21 mouse cellular contexts compared by ENCODE assay signal in the genomic region with DNA sequence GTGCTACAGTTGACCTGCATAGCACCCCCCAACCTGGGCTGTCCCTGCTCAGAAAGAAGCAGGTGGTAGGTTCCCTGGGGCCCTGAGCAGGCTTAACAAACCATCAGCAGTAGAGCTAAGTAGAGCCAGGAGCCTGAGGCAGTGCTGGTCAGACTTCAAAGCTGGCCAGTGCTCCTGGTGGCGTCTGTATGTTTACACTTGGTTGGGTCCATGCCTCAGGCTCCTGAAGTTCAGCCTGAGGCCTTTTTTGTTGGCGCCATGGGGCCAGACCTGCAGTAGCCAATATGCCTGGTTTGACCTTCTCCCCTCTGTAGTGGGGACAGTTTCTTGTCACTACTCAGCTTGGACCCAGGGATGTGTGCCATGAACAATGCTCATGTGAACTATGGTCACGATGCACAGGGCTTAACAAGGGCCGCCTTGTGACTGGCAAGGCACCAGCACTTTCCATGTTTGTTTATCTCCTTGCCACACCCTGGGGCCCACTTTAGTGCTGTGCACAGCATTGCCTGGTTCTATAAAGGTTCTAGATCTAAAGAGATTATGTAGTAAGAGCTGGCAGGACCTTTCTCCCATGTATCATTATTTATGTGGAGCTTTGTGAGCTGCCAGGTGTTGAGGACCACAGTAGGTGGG.
A peak's percentile ranks its signal among the peaks of the same experiment; 100 is the strongest.
DNase-seq lines count a peak whose midpoint lies in the region; ATAC-seq and TF ChIP-seq lines count a peak whose summit lies in the region.
"Had no signal": no experiment of that assay in that cellular context is flagged by ENCODE, and none has a peak within 500 bp of the region (broad histone marks: within the 10 kb centered on the region; RNA-seq: fewer than 3 reads in every experiment).

No protein-coding gene starts in this region.

- H3K4me1 ChIP-seq in intestine, postnatal 0 days (replicated peaks; ENCODE audit: control insufficient read depth, insufficient read depth, low read length): no peaks in the 10 kb centered on the region; the same call in 1 of the 2 replicates
- H3K4me1 ChIP-seq in liver, embryonic 14.5 days (replicated peaks; ENCODE audit: control insufficient read depth in 2 of 2, insufficient read depth in 2 of 2, low read length in 1 of 2): peaks cover 13 to 15% of the 10 kb centered on the region in 2 experiments
- H3K4me1 ChIP-seq: embryonic facial prominence, embryonic 15.5 days; hindbrain, embryonic 13.5 days; limb, embryonic 13.5 days had no signal

- ATAC-seq in intestine, postnatal 0 days: peak; percentile 88
- peak; percentile 64 for ATAC-seq in liver, embryonic 14.5 days (ENCODE audit: insufficient read depth)
- ATAC-seq in megakaryocyte, adult 5-6 weeks (ENCODE audit: poor library complexity, severe bottlenecking): no peak
- ATAC-seq: midbrain, embryonic 16.5 days had no signal

- no peak for TF ChIP-seq EP300 in liver, embryonic 14.5 days (IDR thresholded peaks at IDR 0.05; ENCODE audit: low read depth)

- H3K36me3 ChIP-seq in intestine, postnatal 0 days (ENCODE audit: control insufficient read depth, insufficient read depth): peaks cover 10% of the 10 kb centered on the region; the same call in 1 of the 2 replicates
- H3K36me3 ChIP-seq in liver, embryonic 14.5 days (replicated peaks; ENCODE audit: control insufficient read depth, insufficient read depth, low read depth): no peaks in the 10 kb centered on the region; the same call in 1 of the 2 replicates

- no peak for TF ChIP-seq CTCF in intestine, postnatal 0 days (IDR thresholded peaks at IDR 0.05; ENCODE audit: low read depth)
- TF ChIP-seq CTCF in liver, embryonic 14.5 days (IDR thresholded peaks at IDR 0.05; ENCODE audit: low read depth): 0 out of 2 replicates have a peak, but pooled peaks have one; percentile 8

- H3K9ac ChIP-seq in intestine, postnatal 0 days (ENCODE audit: low read depth, low read length): no peak overlapping the region
- no peak overlapping the region for H3K9ac ChIP-seq in liver, embryonic 14.5 days (replicated peaks)
- H3K9ac ChIP-seq: embryonic facial prominence, embryonic 15.5 days; forebrain, embryonic 12.5 days; hindbrain, embryonic 13.5 days; limb, embryonic 13.5 days had no signal

- no peak overlapping the region for H3K4me3 ChIP-seq in intestine, postnatal 0 days (ENCODE audit: low read depth, low read length)
- no peak overlapping the region for H3K4me3 ChIP-seq in liver, embryonic 14.5 days (ENCODE audit: insufficient read depth in 1 of 2, low read depth in 2 of 2, low read length in 2 of 2)
- H3K4me3 ChIP-seq: embryonic facial prominence, embryonic 15.5 days; forebrain, embryonic 12.5 days; heart, embryonic 10.5 days; hindbrain, embryonic 13.5 days; limb, embryonic 13.5 days had no signal

- WGBS in intestine, postnatal 0 days: 46% methylated on average over 4 of the region's 4 CpGs
- 38% methylated on average over 4 of the region's 4 CpGs for WGBS in liver, embryonic 14.5 days (ENCODE audit: insufficient replicate concordance)

- no peak overlapping the region for H3K27ac ChIP-seq in intestine, postnatal 0 days (ENCODE audit: low read depth, low read length)
- H3K27ac ChIP-seq in liver, embryonic 14.5 days: no peak overlapping the region
- H3K27ac ChIP-seq: embryonic facial prominence, embryonic 15.5 days; forebrain, embryonic 12.5 days; heart, embryonic 10.5 days; hindbrain, embryonic 13.5 days; limb, embryonic 13.5 days; macrophage had no signal

- H3K9me3 ChIP-seq in intestine, postnatal 0 days (ENCODE audit: control insufficient read depth): no peaks in the 10 kb centered on the region
- no peaks in the 10 kb centered on the region for H3K9me3 ChIP-seq in liver, embryonic 14.5 days (ENCODE audit: control insufficient read depth, low read length)
- H3K9me3 ChIP-seq: embryonic facial prominence, embryonic 15.5 days; forebrain, embryonic 12.5 days; heart, embryonic 10.5 days; hindbrain, embryonic 13.5 days; limb, embryonic 13.5 days had no signal

- peak; percentile 44 for DNase-seq in urinary bladder, postnatal 14 days (ENCODE audit: low spot score)
- no peak for DNase-seq in urinary bladder, adult 2 months (ENCODE audit: low spot score)
- DNase-seq in liver, embryonic 14.5 days (ENCODE audit: low read depth in 3 of 3, low spot score in 3 of 3): peak; percentile 17 to 28 (median 24)
- no peak for DNase-seq in right cerebral cortex, postnatal 14 days
- no peak for DNase-seq in gastrocnemius, postnatal 4 days (ENCODE audit: low spot score in 2 of 2)
- DNase-seq: cerebellum, postnatal 10 days; gastrocnemius, postnatal 25 days; heart, postnatal 14 days; kidney, adult 18-20 months; kidney, postnatal 10 days; layer of hippocampus, adult 9-11 months; thymus, postnatal 36 days had no signal

- no peaks in the 10 kb centered on the region for H3K27me3 ChIP-seq in intestine, postnatal 0 days (replicated peaks; ENCODE audit: control insufficient read depth, insufficient read depth, low read length)
- H3K27me3 ChIP-seq in liver, embryonic 14.5 days (ENCODE audit: control insufficient read depth, insufficient read depth, low read length): no peaks in the 10 kb centered on the region
- H3K27me3 ChIP-seq: embryonic facial prominence, embryonic 15.5 days; forebrain, embryonic 12.5 days; hindbrain, embryonic 13.5 days; limb, embryonic 13.5 days had no signal

- H3K4me2 ChIP-seq in intestine, postnatal 0 days (replicated peaks; ENCODE audit: low read depth): no peak overlapping the region
- peak overlapping the region; percentile 20; the same call in 1 of the 2 replicates for H3K4me2 ChIP-seq in liver, embryonic 14.5 days (ENCODE audit: low read depth)
- H3K4me2 ChIP-seq: embryonic facial prominence, embryonic 15.5 days; forebrain, embryonic 12.5 days; hindbrain, embryonic 13.5 days; limb, embryonic 13.5 days had no signal

Comparison
In these comparisons a context has a peak if more than half of its experiments do, and no peak if none do; other contexts are left out.
1. DNase-seq: peak in urinary bladder, postnatal 14 days (single experiment) and liver, embryonic 14.5 days (3 of 3); none in urinary bladder, adult 2 months (single experiment), right cerebral cortex, postnatal 14 days (single experiment) and gastrocnemius, postnatal 4 days (0 of 2).